Mouse (Mus musculus) spleen, adult 18-20 months (tissue): Measurements from ENCODE around the gene Ppip5k1.
"Not testable (repeated sequence)": the region's sequence is repeated elsewhere in the genome, so short reads cannot be mapped to it uniquely, and the experiment has no call there.

Experiments
- DNase-seq, 2 experiments: peaks; one replicate each; pipeline ENCODE4 v3.0.0; 2022; ENCODE audit warnings: mixed read lengths in 2 of 2

The Ppip5k1 gene

GRCm38 (mm10) chr2:121354820-121355592 lies at the start of gene Ppip5k1:
Ppip5k1 (minus strand) TSS chr2:121355396.
- peak; percentile 90 to 93 for DNase-seq

DNA sequence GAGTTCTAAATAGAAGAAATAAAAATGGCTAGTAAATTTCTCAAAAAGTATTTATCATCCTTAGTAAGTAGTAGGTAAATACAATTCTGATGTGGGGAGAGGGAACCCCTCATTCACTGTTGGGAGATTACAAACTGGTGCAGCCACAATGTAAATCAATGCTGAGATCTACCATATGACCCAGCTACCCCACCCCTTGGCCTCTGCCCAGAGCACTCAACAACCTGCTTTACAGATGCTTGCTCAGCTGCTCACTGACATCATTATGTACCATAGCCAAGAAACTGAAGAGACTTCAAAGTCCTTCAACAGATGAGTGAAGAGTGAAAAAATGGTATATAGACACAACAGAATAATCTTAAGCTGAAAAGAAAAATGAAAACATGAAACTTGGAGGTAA lies 48.1 kb upstream of the Ppip5k1 start:
- no peak for DNase-seq

DNA sequence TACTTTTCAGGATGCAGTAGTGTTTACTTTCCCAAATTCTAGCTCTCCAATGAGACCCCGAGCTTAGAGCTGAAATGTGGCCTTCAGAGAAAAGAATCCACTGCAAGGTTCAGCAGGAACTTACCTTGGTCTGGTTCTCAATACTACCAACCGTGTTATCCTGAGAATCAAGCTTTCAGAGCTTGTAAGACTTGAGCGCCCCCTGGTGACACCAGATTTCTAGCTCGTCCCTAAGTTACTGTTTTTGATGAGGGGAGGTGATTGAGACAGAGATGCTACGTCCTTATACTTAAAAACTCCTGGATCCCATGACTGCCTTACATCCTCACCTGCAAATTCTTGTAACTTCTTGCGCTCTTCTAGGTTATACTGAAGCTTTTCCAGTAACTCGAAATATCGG lies 41.4 kb upstream of the Ppip5k1 start:
- DNase-seq: peak; percentile 33 to 85

- DNase-seq: not testable (repeated sequence)
Measured at GRCm38 (mm10) chr2:121386961-121387575, 31.9 kb upstream of the Ppip5k1 start, which contains the start of gene Strc. Strc (minus strand) TSS chr2:121387168.

GRCm38 (mm10) chr2:121374766-121375165 lies 19.6 kb upstream of the Ppip5k1 start:
- no peak for DNase-seq

DNA sequence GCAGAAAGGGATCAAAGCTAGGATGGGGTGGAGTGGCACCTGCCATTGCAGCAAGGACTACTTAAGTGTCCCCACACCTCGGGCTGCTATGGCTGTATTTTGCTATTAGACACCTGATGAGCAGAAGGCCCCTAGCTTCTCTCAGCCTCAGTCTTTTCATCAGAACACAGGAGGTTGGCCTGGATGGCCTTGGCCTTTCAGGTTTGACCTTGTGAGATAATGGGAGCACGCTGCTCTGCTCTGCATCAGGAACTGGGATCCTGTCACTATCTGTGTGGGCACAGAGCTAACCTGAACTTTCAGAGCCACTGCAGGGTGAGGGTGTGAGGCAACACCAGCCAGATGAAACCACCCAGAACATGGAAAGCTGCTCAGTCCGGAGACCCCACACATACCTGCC lies 17.1 kb upstream of the Ppip5k1 start:
- DNase-seq: no peak

DNA sequence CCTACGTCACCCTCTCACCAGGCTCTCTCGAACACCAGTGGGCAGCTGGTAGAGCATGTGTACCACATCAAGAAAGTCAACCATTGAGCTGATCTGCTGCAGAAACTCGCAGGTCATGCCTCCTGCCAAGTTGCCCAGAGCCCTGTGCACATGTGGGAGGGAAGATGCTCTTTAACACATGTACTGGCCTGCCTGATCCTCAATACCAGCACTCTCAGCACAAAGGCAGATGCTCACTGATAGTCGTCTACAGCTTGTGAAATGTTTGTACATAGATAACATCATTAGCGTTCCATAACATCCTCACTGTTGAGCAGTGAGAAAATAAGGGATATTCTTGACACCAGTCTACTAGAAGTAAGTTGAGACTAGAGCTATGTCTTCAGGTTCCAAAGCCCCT lies 15.7 kb upstream of the Ppip5k1 start:
- DNase-seq: no peak

- no peak for DNase-seq
Measured at GRCm38 (mm10) chr2:121368831-121369230, 13.6 kb upstream of the Ppip5k1 start.

- DNase-seq: no peak
Measured at GRCm38 (mm10) chr2:121363656-121364055, 8.5 kb upstream of the Ppip5k1 start.

DNA sequence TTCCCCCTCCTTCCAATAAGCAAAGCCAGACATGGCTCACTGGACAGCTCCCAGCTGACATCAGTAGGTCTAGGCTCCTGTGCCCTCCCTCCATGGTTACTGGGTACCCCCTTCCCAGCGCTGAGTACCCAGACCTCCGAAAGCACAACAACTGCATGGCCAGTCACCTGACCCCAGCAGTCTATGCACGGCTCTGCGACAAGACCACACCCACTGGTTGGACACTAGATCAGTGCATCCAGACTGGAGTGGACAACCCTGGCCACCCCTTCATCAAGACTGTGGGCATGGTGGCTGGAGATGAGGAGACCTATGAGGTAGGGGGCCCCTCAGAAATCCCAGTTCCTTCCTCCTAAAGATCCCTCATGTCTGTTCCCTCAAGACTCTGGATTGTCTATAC lies 4.3 kb upstream of the Ppip5k1 start:
- DNase-seq: no peak

- DNase-seq: peak in 1 of 2 experiments; percentile 26
Measured at GRCm38 (mm10) chr2:121358381-121358780, 3.2 kb upstream of the Ppip5k1 start.

DNA sequence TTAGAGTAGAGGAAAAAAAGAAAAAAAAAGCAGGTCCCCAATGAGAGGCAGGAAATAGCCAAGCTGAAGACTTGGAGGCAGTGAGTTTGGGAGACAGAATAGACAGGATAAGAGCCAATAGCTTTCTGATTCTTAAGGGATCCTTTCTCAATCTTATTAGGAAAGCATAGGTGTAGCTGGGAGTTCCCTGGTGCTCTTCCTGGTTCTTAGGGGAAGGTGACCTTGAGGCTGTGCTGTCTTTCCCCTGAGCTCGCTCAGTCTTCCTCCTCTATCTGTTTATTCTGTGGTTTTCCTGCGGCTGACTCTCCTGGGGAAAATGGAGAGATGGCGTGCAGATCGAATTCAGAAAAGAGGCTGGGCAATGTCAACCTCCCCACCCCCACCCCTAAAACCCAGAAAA lies 2.8 kb upstream of the Ppip5k1 start:
- no peak for DNase-seq

- DNase-seq: no peak
Measured at GRCm38 (mm10) chr2:121357494-121357893, 2.3 kb upstream of the Ppip5k1 start, which contains the start of gene Ckmt1. Ckmt1 (plus strand) TSS chr2:121357714.

GRCm38 (mm10) chr2:121354378-121354777 lies 818 bp downstream of the Ppip5k1 start:
- DNase-seq: no peak

GRCm38 (mm10) chr2:121353156-121353555 lies 2.0 kb downstream of the Ppip5k1 start:
- no peak for DNase-seq

DNA sequence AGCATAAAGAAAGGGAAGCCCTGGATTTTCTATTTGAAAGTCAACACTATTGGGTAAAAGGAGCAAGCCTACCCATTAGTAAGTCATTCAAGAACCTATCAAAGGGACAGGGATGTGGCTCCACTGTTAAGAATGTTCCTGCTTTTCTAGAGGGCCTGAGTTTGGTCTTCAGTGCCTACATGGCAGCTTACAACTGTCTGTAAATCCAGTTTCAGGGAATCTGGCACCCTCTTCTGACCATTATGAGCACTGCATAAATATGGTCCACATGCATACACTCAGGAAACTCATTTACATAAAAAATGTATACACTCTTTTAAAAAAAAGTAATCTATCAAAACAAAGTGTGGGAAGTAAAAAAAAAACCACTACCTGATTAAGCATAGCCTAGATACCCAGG lies 16.1 kb downstream of the Ppip5k1 start:
- no peak for DNase-seq

GRCm38 (mm10) chr2:121329492-121329891 lies 25.7 kb downstream of the Ppip5k1 start:
- DNase-seq: no peak

DNA sequence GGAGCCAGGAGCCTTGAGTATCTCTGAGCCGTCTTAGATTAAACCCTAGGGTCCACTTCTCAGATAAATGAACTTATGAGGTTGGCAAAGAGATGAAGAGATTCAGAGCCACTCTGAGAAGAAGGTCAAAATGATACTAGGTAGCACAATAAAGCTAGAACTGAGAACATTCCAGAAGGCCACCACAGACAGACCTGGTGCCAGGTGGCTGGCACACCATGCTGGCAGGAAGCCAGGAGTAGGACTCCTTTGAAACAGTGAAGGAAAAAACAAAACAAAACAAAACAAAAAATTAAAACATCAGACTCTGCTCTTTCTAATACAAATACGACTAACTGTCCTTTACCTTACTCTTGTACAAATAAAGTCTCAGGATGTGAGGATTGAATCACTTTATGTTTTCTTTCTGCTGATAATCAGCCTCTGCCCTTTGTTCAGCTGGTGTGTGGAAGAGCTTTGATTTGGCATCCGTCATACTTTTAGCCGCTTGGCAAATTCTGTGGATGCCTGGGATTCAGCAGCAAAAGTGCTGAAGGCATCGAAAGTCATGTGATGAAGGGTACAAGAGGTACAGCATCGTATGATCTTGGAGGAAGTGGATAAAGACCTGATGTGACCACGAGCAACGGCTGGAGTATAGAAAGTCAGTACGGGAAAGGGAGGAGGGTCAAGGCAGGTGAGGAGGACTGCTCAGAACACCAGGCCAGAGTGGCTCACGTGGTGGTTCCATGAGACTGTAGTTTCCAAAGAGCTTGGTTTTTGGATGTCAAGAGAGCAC lies 31.3 kb downstream of the Ppip5k1 start:
- no peak for DNase-seq

DNA sequence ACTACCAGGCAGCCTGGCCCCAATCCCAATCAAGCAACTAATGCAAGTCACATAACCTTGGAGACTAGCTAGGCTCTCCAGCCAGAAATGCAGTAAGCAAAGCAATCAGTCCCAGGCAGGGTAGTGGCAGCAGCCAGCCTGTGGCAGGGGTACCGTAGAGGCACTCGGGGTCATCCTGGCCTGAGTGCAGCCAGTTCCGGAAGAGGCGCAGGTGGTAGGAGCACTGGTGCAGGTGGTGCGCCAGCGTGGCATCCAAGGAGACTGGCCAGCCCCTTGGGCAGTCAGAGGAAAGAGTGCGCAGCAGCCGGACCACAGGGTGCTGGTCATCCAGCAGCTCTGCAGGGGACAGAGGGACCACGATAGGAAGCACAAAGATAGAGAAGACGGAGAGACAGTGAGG lies 32.2 kb downstream of the Ppip5k1 start:
- DNase-seq: no peak

DNA sequence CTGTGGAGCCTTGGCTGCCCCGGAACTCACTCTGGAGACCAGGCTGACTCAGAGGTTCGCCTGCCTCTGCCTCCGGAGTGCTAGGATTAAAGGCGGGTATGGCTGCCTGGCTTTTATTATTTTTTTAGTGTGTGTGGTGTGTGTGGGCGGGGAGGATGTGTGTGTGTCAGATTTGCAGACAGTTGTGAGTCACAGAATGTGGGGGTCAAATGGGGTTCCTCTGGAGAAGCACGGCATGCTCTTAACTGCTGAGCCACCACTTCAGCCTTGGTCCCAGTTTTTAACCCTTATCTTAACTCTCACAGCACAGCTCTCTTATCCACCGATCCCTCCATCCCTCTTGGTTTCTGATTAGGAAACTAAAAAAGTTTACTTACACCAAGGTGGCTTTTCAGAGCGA lies 38.9 kb downstream of the Ppip5k1 start:
- no peak for DNase-seq

DNA sequence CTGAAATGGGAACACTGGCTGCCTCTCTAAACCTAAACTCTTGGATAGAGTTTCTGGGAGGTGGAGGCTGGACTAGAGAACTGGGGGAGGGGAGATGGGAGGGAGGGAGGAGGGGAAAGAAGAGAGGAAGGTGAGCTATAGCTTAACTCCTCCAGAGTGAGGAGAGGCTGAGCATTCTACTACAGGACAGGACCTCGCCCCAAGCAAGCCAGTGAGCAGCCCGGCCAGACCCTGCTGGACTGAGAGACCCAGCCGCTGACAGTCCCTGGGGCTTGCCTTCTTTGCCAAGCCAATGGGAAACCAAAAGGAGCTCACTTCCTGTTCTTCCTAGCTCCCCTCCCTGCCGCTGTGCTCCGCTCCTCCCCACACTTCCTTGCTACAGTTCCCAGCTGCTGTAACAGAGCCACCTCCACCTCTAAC lies 46.2 kb downstream of the Ppip5k1 start:
- DNase-seq: no peak

GRCm38 (mm10) chr2:121300036-121300435 lies 55.2 kb downstream of the Ppip5k1 start:
- no peak for DNase-seq

- DNase-seq: no peak
Measured at GRCm38 (mm10) chr2:121299471-121299870, 55.7 kb downstream of the Ppip5k1 start.

DNA sequence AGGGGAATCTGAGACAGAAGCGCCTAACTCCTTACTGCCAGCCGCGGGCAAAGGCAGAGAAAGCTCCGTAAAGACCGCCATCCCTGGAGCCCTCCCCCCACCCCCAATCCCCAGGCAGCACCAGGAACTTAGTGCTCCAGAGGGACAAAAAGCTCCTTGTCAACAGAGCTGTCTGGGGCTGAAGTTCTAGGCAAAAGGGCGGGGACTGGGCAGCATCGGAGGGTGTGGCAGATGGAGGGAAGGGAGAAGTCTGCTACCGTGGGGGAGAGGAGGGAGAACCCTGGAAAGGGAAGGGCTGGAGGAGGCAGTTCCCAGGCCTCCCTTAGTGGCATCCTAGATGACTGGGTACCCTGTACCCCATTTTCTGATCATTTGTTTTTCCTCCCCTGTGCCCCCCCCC lies 57.1 kb downstream of the Ppip5k1 start:
- DNase-seq: no peak
